Mouse (Mus musculus): ENCODE measurements at regions not wholly inside any gene's neighbourhood (a gene's known extent, or its start where the extent isn't known, plus 50 kb on each side); places are given as distances from the start of the nearest gene placed in this dataset.

- no peaks in the 10 kb centered on the region for H3K79me3 ChIP-seq (ENCODE audit: low read depth)
- TF ChIP-seq MAX (IDR thresholded peaks at IDR 0.05) (no peak), CEBPB (IDR thresholded peaks at IDR 0.05; ENCODE audit: low read depth) (no peak), MYOD1 (IDR thresholded peaks at IDR 0.05; ENCODE audit: control insufficient read depth, insufficient read length, low read depth) (no peak), FOSL1 (IDR thresholded peaks at IDR 0.05; ENCODE audit: insufficient read depth, low read length, poor library complexity, severe bottlenecking) (no peak), USF1 (IDR thresholded peaks at IDR 0.05; ENCODE audit: low read depth) (no peak), MYOG (IDR thresholded peaks at IDR 0.05; ENCODE audit: control insufficient read depth, extremely low read depth, insufficient read length) (no peak), CTCF (IDR thresholded peaks at IDR 0.05; ENCODE audit: control insufficient read depth, insufficient read depth, insufficient read length) (no peak)
- no peaks in the 10 kb centered on the region for H3K36me3 ChIP-seq (ENCODE audit: control insufficient read depth, insufficient read depth)
- H3ac ChIP-seq (ENCODE audit: control insufficient read depth, insufficient read length, low read depth): no peak overlapping the region
- H3K4me3 ChIP-seq (ENCODE audit: insufficient read depth, poor library complexity, severe bottlenecking): no peak overlapping the region
- no peaks in the 10 kb centered on the region for H3K27me3 ChIP-seq (ENCODE audit: control insufficient read depth, insufficient read depth, insufficient read length)
- no peaks in the 10 kb centered on the region for H3K79me2 ChIP-seq (ENCODE audit: control insufficient read depth, insufficient read depth)
Observed at GRCm38 (mm10) chr3:104333345-104333744, 113.2 kb upstream of the Magi3 start.

DNA sequence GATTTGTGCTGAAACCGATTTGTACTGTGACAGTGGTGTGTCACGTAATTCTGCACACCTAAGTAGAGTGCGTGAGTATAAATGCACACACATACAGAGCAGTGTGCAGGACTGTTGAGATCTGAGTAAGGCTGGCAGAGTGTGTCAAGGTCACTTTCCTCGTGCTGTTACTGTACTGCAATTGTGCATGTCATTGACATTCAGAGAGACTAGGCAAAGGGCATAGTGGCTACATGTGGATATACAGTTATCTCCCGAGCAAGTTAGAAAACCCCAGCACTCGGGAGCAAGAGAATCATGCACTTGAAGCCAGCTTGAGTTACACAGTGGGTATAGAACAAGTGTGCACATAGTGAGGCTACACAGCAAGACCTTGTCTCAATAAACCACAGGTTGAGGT, 110.5 kb upstream of the Magi3 start:
- Histone ChIP-seq H3K4me3 (ENCODE audit: insufficient read depth, poor library complexity, severe bottlenecking) (no peak overlapping the region), H3K36me3 (ENCODE audit: control insufficient read depth, insufficient read depth) (no peaks in the 10 kb centered on the region), H3K79me3 (ENCODE audit: low read depth) (no peaks in the 10 kb centered on the region), H3K27me3 (ENCODE audit: control insufficient read depth, insufficient read depth, insufficient read length) (no peaks in the 10 kb centered on the region), H3K79me2 (ENCODE audit: control insufficient read depth, insufficient read depth) (no peaks in the 10 kb centered on the region), H3ac (ENCODE audit: control insufficient read depth, insufficient read length, low read depth) (no peak overlapping the region)
- TF ChIP-seq CEBPB (IDR thresholded peaks at IDR 0.05; ENCODE audit: low read depth) (no peak), MYOG (IDR thresholded peaks at IDR 0.05; ENCODE audit: control insufficient read depth, extremely low read depth, insufficient read length) (no peak), CTCF (IDR thresholded peaks at IDR 0.05; ENCODE audit: control insufficient read depth, insufficient read depth, insufficient read length) (no peak), FOSL1 (IDR thresholded peaks at IDR 0.05; ENCODE audit: insufficient read depth, low read length, poor library complexity, severe bottlenecking) (no peak)

DNA sequence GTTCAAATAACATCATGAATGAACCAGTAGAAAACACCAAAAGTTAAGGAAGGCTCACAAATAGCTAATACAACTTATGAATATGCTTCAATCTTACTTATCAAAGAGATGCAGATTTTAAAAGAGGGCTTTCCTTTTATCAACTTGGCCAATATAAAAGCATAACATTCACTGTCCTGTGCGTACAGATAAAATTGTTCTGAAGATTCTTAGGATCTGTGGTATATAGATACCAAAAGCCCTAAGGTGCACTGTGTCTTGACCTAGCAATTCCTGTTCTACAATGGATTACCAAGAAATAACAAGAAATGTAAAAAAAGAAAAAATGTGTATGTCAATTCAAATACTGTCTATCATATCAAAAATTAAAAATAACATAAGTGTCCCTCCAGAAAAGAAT, 107.7 kb upstream of the Magi3 start:
- H3K79me3 ChIP-seq (ENCODE audit: low read depth): no peaks in the 10 kb centered on the region
- no peaks in the 10 kb centered on the region for H3K27me3 ChIP-seq (ENCODE audit: control insufficient read depth, insufficient read depth, insufficient read length)
- H3ac ChIP-seq (ENCODE audit: control insufficient read depth, insufficient read length, low read depth): no peak overlapping the region
- TF ChIP-seq MYOD1 (IDR thresholded peaks at IDR 0.05; ENCODE audit: control insufficient read depth, insufficient read length, low read depth) (no peak), CTCF (IDR thresholded peaks at IDR 0.05; ENCODE audit: control insufficient read depth, insufficient read depth, insufficient read length) (no peak), CEBPB (IDR thresholded peaks at IDR 0.05; ENCODE audit: low read depth) (no peak), USF1 (IDR thresholded peaks at IDR 0.05; ENCODE audit: low read depth) (no peak), MYOG (IDR thresholded peaks at IDR 0.05; ENCODE audit: control insufficient read depth, extremely low read depth, insufficient read length) (no peak), FOSL1 (IDR thresholded peaks at IDR 0.05; ENCODE audit: insufficient read depth, low read length, poor library complexity, severe bottlenecking) (no peak), MAX (IDR thresholded peaks at IDR 0.05) (no peak)
- no peaks in the 10 kb centered on the region for H3K36me3 ChIP-seq (ENCODE audit: control insufficient read depth, insufficient read depth)
- no peaks in the 10 kb centered on the region for H3K79me2 ChIP-seq (ENCODE audit: control insufficient read depth, insufficient read depth)
- H3K4me3 ChIP-seq (ENCODE audit: insufficient read depth, poor library complexity, severe bottlenecking): no peak overlapping the region

GRCm38 (mm10) chr3:104327034-104327729, 107.0 kb upstream of the Magi3 start:
- no peaks in the 10 kb centered on the region for H3K79me3 ChIP-seq (ENCODE audit: low read depth)
- TF ChIP-seq CTCF (IDR thresholded peaks at IDR 0.05; ENCODE audit: control insufficient read depth, insufficient read depth, insufficient read length) (no peak), MAX (IDR thresholded peaks at IDR 0.05) (no peak), MYOG (IDR thresholded peaks at IDR 0.05; ENCODE audit: control insufficient read depth, extremely low read depth, insufficient read length) (no peak), FOSL1 (IDR thresholded peaks at IDR 0.05; ENCODE audit: insufficient read depth, low read length, poor library complexity, severe bottlenecking) (no peak), CEBPB (IDR thresholded peaks at IDR 0.05; ENCODE audit: low read depth) (no peak), USF1 (IDR thresholded peaks at IDR 0.05; ENCODE audit: low read depth) (no peak), MYOD1 (IDR thresholded peaks at IDR 0.05; ENCODE audit: control insufficient read depth, insufficient read length, low read depth) (no peak)
- no peaks in the 10 kb centered on the region for H3K79me2 ChIP-seq (ENCODE audit: control insufficient read depth, insufficient read depth)
- H3ac ChIP-seq (ENCODE audit: control insufficient read depth, insufficient read length, low read depth): no peak overlapping the region
- no peaks in the 10 kb centered on the region for H3K27me3 ChIP-seq (ENCODE audit: control insufficient read depth, insufficient read depth, insufficient read length)
- H3K4me3 ChIP-seq (ENCODE audit: insufficient read depth, poor library complexity, severe bottlenecking): no peak overlapping the region
- no peaks in the 10 kb centered on the region for H3K36me3 ChIP-seq (ENCODE audit: control insufficient read depth, insufficient read depth)

DNA sequence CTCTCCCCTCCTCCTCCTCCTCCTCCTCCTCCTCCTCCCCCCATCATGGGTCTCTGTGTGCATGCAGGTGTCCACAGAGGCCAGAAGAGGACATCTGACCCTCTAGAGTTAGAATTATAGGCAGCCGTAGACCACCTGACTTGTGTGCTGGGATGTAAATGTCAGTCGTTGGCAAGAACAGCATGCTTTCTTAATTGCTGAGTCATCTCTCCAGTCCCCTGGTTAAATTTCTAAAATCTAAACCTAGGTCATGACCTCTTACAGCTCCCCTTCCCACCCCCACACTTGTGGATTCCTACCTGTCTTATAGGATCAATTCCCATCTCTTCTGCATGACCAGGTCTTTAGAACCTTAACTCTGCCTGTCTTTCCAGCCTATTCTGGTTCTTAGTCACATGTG, 102.4 kb upstream of the Magi3 start:
- Histone ChIP-seq H3K27me3 (ENCODE audit: control insufficient read depth, insufficient read depth, insufficient read length) (no peaks in the 10 kb centered on the region), H3ac (ENCODE audit: control insufficient read depth, insufficient read length, low read depth) (no peak overlapping the region)

More for the DNA sequence above, 102.4 kb upstream of the Magi3 start:
- H3K79me2 ChIP-seq (ENCODE audit: control insufficient read depth, insufficient read depth): no peaks in the 10 kb centered on the region
- H3K36me3 ChIP-seq (ENCODE audit: control insufficient read depth, insufficient read depth): no peaks in the 10 kb centered on the region
- H3K79me3 ChIP-seq (ENCODE audit: low read depth): no peaks in the 10 kb centered on the region
- no peak overlapping the region for H3K4me3 ChIP-seq (ENCODE audit: insufficient read depth, poor library complexity, severe bottlenecking)
- TF ChIP-seq CTCF (IDR thresholded peaks at IDR 0.05; ENCODE audit: control insufficient read depth, insufficient read depth, insufficient read length) (no peak), FOSL1 (IDR thresholded peaks at IDR 0.05; ENCODE audit: insufficient read depth, low read length, poor library complexity, severe bottlenecking) (no peak), MAX (IDR thresholded peaks at IDR 0.05) (no peak), MYOG (IDR thresholded peaks at IDR 0.05; ENCODE audit: control insufficient read depth, extremely low read depth, insufficient read length) (no peak), CEBPB (IDR thresholded peaks at IDR 0.05; ENCODE audit: low read depth) (no peak), MYOD1 (IDR thresholded peaks at IDR 0.05; ENCODE audit: control insufficient read depth, insufficient read length, low read depth) (no peak), USF1 (IDR thresholded peaks at IDR 0.05; ENCODE audit: low read depth) (no peak)
